ENCODE assay signal across 8 mouse cellular contexts in genomic region chr4:133240934-133241908, GRCm38 (mm10). TPM values are rescaled to one million over a fixed set of nuclear protein-coding genes. Genes with fewer than 3 reads are reported as not detected.
DNase-seq lines count a peak whose midpoint lies in the region; ATAC-seq and TF ChIP-seq lines count a peak whose summit lies in the region.

No protein-coding gene starts in this region.

- no peaks in the 10 kb centered on the region for H3K79me2 ChIP-seq in C2C12 (ENCODE audit: control insufficient read depth, insufficient read depth)

- H3K27ac ChIP-seq in embryonic fibroblast, embryonic 13.5 days (ENCODE audit: insufficient read depth, low read length) = peak overlapping the region; percentile 68
- H3K27ac ChIP-seq in heart, embryonic 10.5 days = peak overlapping the region; percentile 91
- peak overlapping the region; percentile 66 for H3K27ac ChIP-seq in kidney, embryonic 14.5 days (ENCODE audit: low read depth, low read length)
- H3K27ac ChIP-seq in limb, embryonic 15.5 days = peak overlapping the region; percentile 86
- peak overlapping the region; percentile 2; the same call in 1 of the 2 replicates for H3K27ac ChIP-seq in midbrain, postnatal 0 days (ENCODE audit: low read depth, low read length)

- no peaks in the 10 kb centered on the region for H3K36me3 ChIP-seq in C2C12 (ENCODE audit: control insufficient read depth, insufficient read depth)
- no peaks in the 10 kb centered on the region for H3K36me3 ChIP-seq in heart, embryonic 10.5 days
- H3K36me3 ChIP-seq in kidney, embryonic 14.5 days (ENCODE audit: control insufficient read depth, insufficient read depth, low read length) = no peaks in the 10 kb centered on the region
- H3K36me3 ChIP-seq in limb, embryonic 15.5 days = no peaks in the 10 kb centered on the region
- no peaks in the 10 kb centered on the region for H3K36me3 ChIP-seq in midbrain, postnatal 0 days (ENCODE audit: insufficient read depth, low read length)

- peak overlapping the region; percentile 75 for H3ac ChIP-seq in C2C12 (ENCODE audit: control insufficient read depth, insufficient read length, low read depth)

- peak overlapping the region; percentile 75 for H3K9ac ChIP-seq in kidney, embryonic 14.5 days (ENCODE audit: low read depth, low read length)
- peak overlapping the region; percentile 62 for H3K9ac ChIP-seq in limb, embryonic 15.5 days
- peak overlapping the region; percentile 40 for H3K9ac ChIP-seq in midbrain, postnatal 0 days (replicated peaks; ENCODE audit: low read length, poor library complexity, severe bottlenecking)

- H3K9me3 ChIP-seq in heart, embryonic 10.5 days = no peaks in the 10 kb centered on the region
- H3K9me3 ChIP-seq in kidney, embryonic 14.5 days (ENCODE audit: control insufficient read depth, low read length) = no peaks in the 10 kb centered on the region
- H3K9me3 ChIP-seq in limb, embryonic 15.5 days = no peaks in the 10 kb centered on the region
- H3K9me3 ChIP-seq in midbrain, postnatal 0 days (ENCODE audit: low read length) = no peaks in the 10 kb centered on the region

- peak; percentile 29 for TF ChIP-seq CTCF in C2C12 (IDR thresholded peaks at IDR 0.05; ENCODE audit: control insufficient read depth, insufficient read depth, insufficient read length)
- TF ChIP-seq CTCF in embryonic fibroblast, embryonic 13.5 days (IDR thresholded peaks at IDR 0.05; ENCODE audit: borderline replicate concordance, insufficient read depth, low read length) = no peak
- TF ChIP-seq CTCF in midbrain, postnatal 0 days (IDR thresholded peaks at IDR 0.05) = peak; percentile 42

- H3K4me1 ChIP-seq in embryonic fibroblast, embryonic 13.5 days (ENCODE audit: control insufficient read depth, insufficient read depth, low read length) = peaks cover 3% of the 10 kb centered on the region
- peaks cover 32% of the 10 kb centered on the region for H3K4me1 ChIP-seq in heart, embryonic 10.5 days
- peaks cover 2% of the 10 kb centered on the region; the same call in 1 of the 2 replicates for H3K4me1 ChIP-seq in kidney, embryonic 14.5 days (ENCODE audit: control insufficient read depth, insufficient read depth, low read length)
- peaks cover 16% of the 10 kb centered on the region for H3K4me1 ChIP-seq in limb, embryonic 15.5 days
- H3K4me1 ChIP-seq in midbrain, postnatal 0 days (ENCODE audit: insufficient read depth, low read length) = 0 out of 2 replicates have a peak, but pooled peaks cover 4% of the 10 kb centered on the region

- TF ChIP-seq POLR2A in embryonic fibroblast, embryonic 13.5 days (IDR thresholded peaks at IDR 0.05; ENCODE audit: low read depth, low read length) = peak; percentile 97

- no peaks in the 10 kb centered on the region for H3K27me3 ChIP-seq in C2C12 (ENCODE audit: control insufficient read depth, insufficient read depth, insufficient read length)
- peaks cover 55% of the 10 kb centered on the region for H3K27me3 ChIP-seq in heart, embryonic 10.5 days (ENCODE audit: insufficient read depth, poor library complexity, severe bottlenecking)
- peaks cover 4% of the 10 kb centered on the region; the same call in 1 of the 2 replicates for H3K27me3 ChIP-seq in kidney, embryonic 14.5 days (ENCODE audit: control insufficient read depth, insufficient read depth, low read length)
- peaks cover 48% of the 10 kb centered on the region for H3K27me3 ChIP-seq in limb, embryonic 15.5 days
- H3K27me3 ChIP-seq in midbrain, postnatal 0 days (ENCODE audit: insufficient read depth, low read length) = peaks cover 37% of the 10 kb centered on the region; the same call in 1 of the 2 replicates

- no peaks in the 10 kb centered on the region for H3K79me3 ChIP-seq in C2C12 (ENCODE audit: low read depth)

- ATAC-seq in kidney, embryonic 14.5 days (ENCODE audit: low FRiP score, low TSS enrichment) = peak; percentile 92
- ATAC-seq in limb, embryonic 15.5 days (ENCODE audit: insufficient number of reproducible peaks, low FRiP score, low TSS enrichment, low read depth) = peak; percentile 90
- peak; percentile 88 for ATAC-seq in midbrain, postnatal 0 days (ENCODE audit: low FRiP score)

- peak overlapping the region; percentile 40 for H3K4me3 ChIP-seq in C2C12 (ENCODE audit: insufficient read depth, poor library complexity, severe bottlenecking)
- peak overlapping the region; percentile 57 for H3K4me3 ChIP-seq in embryonic fibroblast, embryonic 13.5 days (ENCODE audit: insufficient read depth, low read length)
- H3K4me3 ChIP-seq in heart, embryonic 10.5 days = peak overlapping the region; percentile 80
- H3K4me3 ChIP-seq in kidney, embryonic 14.5 days (ENCODE audit: low read length) = peak overlapping the region; percentile 65
- peak overlapping the region; percentile 67 for H3K4me3 ChIP-seq in limb, embryonic 15.5 days
- peak overlapping the region; percentile 49 for H3K4me3 ChIP-seq in midbrain, postnatal 0 days (ENCODE audit: low read depth, low read length)

- peak; percentile 91 for DNase-seq in brain, adult 2 months (ENCODE audit: low read depth, low spot score)
- peak; percentile 97 for DNase-seq in heart, embryonic 10.5 days (ENCODE audit: low spot score)
- peak; percentile 80 for DNase-seq in midbrain, postnatal 0 days (ENCODE audit: low spot score)
- peak; percentile 94 to 95 for DNase-seq in spleen, postnatal 10 days (ENCODE audit: low spot score in 2 of 2)

- peak overlapping the region; percentile 93 for H3K4me2 ChIP-seq in kidney, embryonic 14.5 days (replicated peaks; ENCODE audit: low read depth, low read length)
- H3K4me2 ChIP-seq in limb, embryonic 15.5 days = peak overlapping the region; percentile 95
- H3K4me2 ChIP-seq in midbrain, postnatal 0 days (ENCODE audit: low read depth, low read length, poor library complexity, severe bottlenecking) = peak overlapping the region; percentile 79

- under 1% methylated on average over 78 of the region's 78 CpGs for WGBS in heart, embryonic 10.5 days
- under 1% methylated on average over 78 of the region's 78 CpGs for WGBS in kidney, embryonic 14.5 days
- WGBS in limb, embryonic 15.5 days = under 1% methylated on average over 78 of the region's 78 CpGs
- WGBS in midbrain, postnatal 0 days = 2% methylated on average over 78 of the region's 78 CpGs

TF ChIP-seq in C2C12, 6 proteins besides CTCF, POLR2A, EP300 and RAD21 (continues in another document):
- TF ChIP-seq MYOD1 (IDR thresholded peaks at IDR 0.05; ENCODE audit: control insufficient read depth, insufficient read length, low read depth) (no peak), MYOG (IDR thresholded peaks at IDR 0.05; ENCODE audit: control insufficient read depth, extremely low read depth, insufficient read length) (no peak), USF1 (IDR thresholded peaks at IDR 0.05; ENCODE audit: low read depth) (no peak)

RNA-seq across cellular contexts. Expression of gene Map3k6, which starts 0.6 kb away (rescaled TPM):
- polyA plus RNA-seq in C2C12 (2012; fragmentation: generic; extraction: Trizol) = 7.3 TPM
- 4.5 and 7.3 TPM in 2 replicates for polyA plus RNA-seq in embryonic fibroblast, embryonic 13.5 days (2011; ENCODE audit: insufficient read length, low read depth, missing spikeins)
- polyA plus RNA-seq in heart, embryonic 10.5 days (2016; fragmentation: Nextera tagmentation; extraction: Ambion mirVana) = 2.5 and 3.4 TPM in 2 replicates
- 2.8 and 4.1 TPM in 2 replicates for polyA plus RNA-seq in kidney, embryonic 14.5 days (2014; fragmentation: Nextera tagmentation; extraction: Ambion mirVana)
- polyA plus RNA-seq in limb, embryonic 15.5 days (2015; fragmentation: Nextera tagmentation; extraction: Ambion mirVana) = 21.3 and 21.4 TPM in 2 replicates
- 7.6 and 8.3 TPM in 2 replicates for total RNA-seq in midbrain, postnatal 0 days (2014; rRNA removed)
- polyA plus RNA-seq in midbrain, postnatal 0 days (2015; fragmentation: Nextera tagmentation; extraction: Ambion mirVana) = 2.8 and 4.1 TPM in 2 replicates

RNA-seq across cellular contexts. Expression of gene Sytl1, which starts 21.7 kb away (rescaled TPM):
- 0.89 TPM for polyA plus RNA-seq in C2C12 (2012; fragmentation: generic; extraction: Trizol)
- 1.1 and 3.9 TPM in 2 replicates for polyA plus RNA-seq in embryonic fibroblast, embryonic 13.5 days (2011; ENCODE audit: insufficient read length, low read depth, missing spikeins)
- polyA plus RNA-seq in heart, embryonic 10.5 days (2016; fragmentation: Nextera tagmentation; extraction: Ambion mirVana) = 0.28 and 0.60 TPM in 2 replicates
- polyA plus RNA-seq in kidney, embryonic 14.5 days (2014; fragmentation: Nextera tagmentation; extraction: Ambion mirVana) = 0.70 and 1.1 TPM in 2 replicates
- 54.1 and 57.4 TPM in 2 replicates for polyA plus RNA-seq in limb, embryonic 15.5 days (2015; fragmentation: Nextera tagmentation; extraction: Ambion mirVana)
- 1.6 TPM in 1 of 2 replicates, not detected in the other for total RNA-seq in midbrain, postnatal 0 days (2014; rRNA removed)
- 0.21 and 0.26 TPM in 2 replicates for polyA plus RNA-seq in midbrain, postnatal 0 days (2015; fragmentation: Nextera tagmentation; extraction: Ambion mirVana)

RNA-seq across cellular contexts. Expression of gene Gpr3, which starts 28.9 kb away (rescaled TPM):
- polyA plus RNA-seq in C2C12 (2012; fragmentation: generic; extraction: Trizol) = 0.53 TPM
- 0.20 TPM in 1 of 2 replicates, not detected in the other for polyA plus RNA-seq in embryonic fibroblast, embryonic 13.5 days (2011; ENCODE audit: insufficient read length, low read depth, missing spikeins)
- 0.09 and 0.18 TPM in 2 replicates for polyA plus RNA-seq in heart, embryonic 10.5 days (2016; fragmentation: Nextera tagmentation; extraction: Ambion mirVana)
- polyA plus RNA-seq in kidney, embryonic 14.5 days (2014; fragmentation: Nextera tagmentation; extraction: Ambion mirVana) = 0.53 TPM in 1 of 2 replicates, not detected in the other
- polyA plus RNA-seq in limb, embryonic 15.5 days (2015; fragmentation: Nextera tagmentation; extraction: Ambion mirVana) = not detected in 2 replicates
- 3.2 and 10.8 TPM in 2 replicates for total RNA-seq in midbrain, postnatal 0 days (2014; rRNA removed)
- polyA plus RNA-seq in midbrain, postnatal 0 days (2015; fragmentation: Nextera tagmentation; extraction: Ambion mirVana) = 3.9 and 4.5 TPM in 2 replicates

RNA-seq across cellular contexts. Expression of gene Cd164l2, which starts 29.3 kb away (rescaled TPM):
- 0.23 TPM for polyA plus RNA-seq in C2C12 (2012; fragmentation: generic; extraction: Trizol)
- not detected in 2 replicates for polyA plus RNA-seq in embryonic fibroblast, embryonic 13.5 days (2011; ENCODE audit: insufficient read length, low read depth, missing spikeins)
- polyA plus RNA-seq in heart, embryonic 10.5 days (2016; fragmentation: Nextera tagmentation; extraction: Ambion mirVana) = 0.39 and 1.3 TPM in 2 replicates
- 6.9 and 7.6 TPM in 2 replicates for polyA plus RNA-seq in kidney, embryonic 14.5 days (2014; fragmentation: Nextera tagmentation; extraction: Ambion mirVana)
- 3.6 and 5.2 TPM in 2 replicates for polyA plus RNA-seq in limb, embryonic 15.5 days (2015; fragmentation: Nextera tagmentation; extraction: Ambion mirVana)
- total RNA-seq in midbrain, postnatal 0 days (2014; rRNA removed) = 3.9 and 5.9 TPM in 2 replicates
- polyA plus RNA-seq in midbrain, postnatal 0 days (2015; fragmentation: Nextera tagmentation; extraction: Ambion mirVana) = 10.6 and 11.0 TPM in 2 replicates

RNA-seq across cellular contexts. Expression of gene Tmem222, which starts 36.4 kb away (rescaled TPM):
- 65.3 TPM for polyA plus RNA-seq in C2C12 (2012; fragmentation: generic; extraction: Trizol)
- 37.8 and 47.7 TPM in 2 replicates for polyA plus RNA-seq in embryonic fibroblast, embryonic 13.5 days (2011; ENCODE audit: insufficient read length, low read depth, missing spikeins)
- polyA plus RNA-seq in heart, embryonic 10.5 days (2016; fragmentation: Nextera tagmentation; extraction: Ambion mirVana) = 66.8 and 75.2 TPM in 2 replicates
- polyA plus RNA-seq in kidney, embryonic 14.5 days (2014; fragmentation: Nextera tagmentation; extraction: Ambion mirVana) = 74.9 and 87.9 TPM in 2 replicates
- polyA plus RNA-seq in limb, embryonic 15.5 days (2015; fragmentation: Nextera tagmentation; extraction: Ambion mirVana) = 81.6 and 82.7 TPM in 2 replicates
- total RNA-seq in midbrain, postnatal 0 days (2014; rRNA removed) = 129 and 130 TPM in 2 replicates
- 138 and 143 TPM in 2 replicates for polyA plus RNA-seq in midbrain, postnatal 0 days (2015; fragmentation: Nextera tagmentation; extraction: Ambion mirVana)

Comparison
In these comparisons a context has a peak if more than half of its experiments do, and no peak if none do; other contexts are left out.
1. Peak in every context shown above with its lines: DNase-seq, ATAC-seq, H3K4me3 ChIP-seq and H3K27ac ChIP-seq.
2. H3K27ac ChIP-seq: peak in every context shown above with its lines; median percentile 91 in heart, embryonic 10.5 days; 86 in limb, embryonic 15.5 days; 68 in embryonic fibroblast, embryonic 13.5 days; 66 in kidney, embryonic 14.5 days; 2 in midbrain, postnatal 0 days.
3. RNA of gene Sytl1, which starts 21.7 kb away (polyA plus RNA-seq): 54.1 to 57.4 TPM in limb, embryonic 15.5 days; 0.70 to 1.1 TPM in kidney, embryonic 14.5 days, 1.1 to 3.9 TPM in embryonic fibroblast, embryonic 13.5 days, 0.89 TPM in C2C12 (single experiment), 0.28 to 0.60 TPM in heart, embryonic 10.5 days and 0.21 to 0.26 TPM in midbrain, postnatal 0 days; every median in the first group is over 10 times any median in the second.